Mouse (Mus musculus): ENCODE measurements around the gene Btnl6. TPM values are rescaled to one million over a fixed set of nuclear protein-coding genes. Genes with fewer than 3 reads are reported as not detected.
"Not testable (repeated sequence)": the region's sequence is repeated elsewhere in the genome, so short reads cannot be mapped to it uniquely, and the experiment has no call there.

Gene Btnl6
- polyA plus RNA-seq, 1 experiment, result 0.53 TPM

- no peaks in the 10 kb centered on the region for H3K27me3 ChIP-seq (ENCODE audit: control insufficient read depth, insufficient read depth, low read length)
- no peak overlapping the region for H3K27ac ChIP-seq (ENCODE audit: control insufficient read depth, insufficient read depth, low read length)
- no peaks in the 10 kb centered on the region for H3K36me3 ChIP-seq (ENCODE audit: control insufficient read depth, insufficient read depth, low read length)
- H3K4me3 ChIP-seq (ENCODE audit: control insufficient read depth, insufficient read depth, low read length), result no peak overlapping the region
- 85% methylated on average over 4 of the region's 4 CpGs for WGBS
- no peaks in the 10 kb centered on the region for H3K4me1 ChIP-seq (replicated peaks; ENCODE audit: control insufficient read depth, insufficient read depth, low read length)
- TF ChIP-seq CTCF (IDR thresholded peaks at IDR 0.05; ENCODE audit: borderline replicate concordance, control insufficient read depth, extremely low read depth, insufficient read depth, low read length, poor library complexity), result no peak
- no peak for TF ChIP-seq POLR2A (IDR thresholded peaks at IDR 0.05; ENCODE audit: control insufficient read depth, extremely low read depth, insufficient read depth, low read length, poor library complexity)
- no peak for DNase-seq
Observed at GRCm38 (mm10) chr17:34547601-34548000, 30.4 kb upstream of the Btnl6 start.

- Histone ChIP-seq H3K27ac (ENCODE audit: control insufficient read depth, insufficient read depth, low read length) (no peak overlapping the region), H3K27me3 (ENCODE audit: control insufficient read depth, insufficient read depth, low read length) (no peaks in the 10 kb centered on the region), H3K4me3 (ENCODE audit: control insufficient read depth, insufficient read depth, low read length) (no peak overlapping the region), H3K36me3 (ENCODE audit: control insufficient read depth, insufficient read depth, low read length) (no peaks in the 10 kb centered on the region), H3K4me1 (replicated peaks; ENCODE audit: control insufficient read depth, insufficient read depth, low read length) (no peaks in the 10 kb centered on the region)
- no peak for TF ChIP-seq POLR2A (IDR thresholded peaks at IDR 0.05; ENCODE audit: control insufficient read depth, extremely low read depth, insufficient read depth, low read length, poor library complexity)
- TF ChIP-seq CTCF (IDR thresholded peaks at IDR 0.05; ENCODE audit: borderline replicate concordance, control insufficient read depth, extremely low read depth, insufficient read depth, low read length, poor library complexity), result no peak
- DNase-seq, result no peak
- WGBS, result 92% methylated on average over 1 of the region's 1 CpGs
Observed at GRCm38 (mm10) chr17:34546797-34547196, 29.6 kb upstream of the Btnl6 start.

DNA sequence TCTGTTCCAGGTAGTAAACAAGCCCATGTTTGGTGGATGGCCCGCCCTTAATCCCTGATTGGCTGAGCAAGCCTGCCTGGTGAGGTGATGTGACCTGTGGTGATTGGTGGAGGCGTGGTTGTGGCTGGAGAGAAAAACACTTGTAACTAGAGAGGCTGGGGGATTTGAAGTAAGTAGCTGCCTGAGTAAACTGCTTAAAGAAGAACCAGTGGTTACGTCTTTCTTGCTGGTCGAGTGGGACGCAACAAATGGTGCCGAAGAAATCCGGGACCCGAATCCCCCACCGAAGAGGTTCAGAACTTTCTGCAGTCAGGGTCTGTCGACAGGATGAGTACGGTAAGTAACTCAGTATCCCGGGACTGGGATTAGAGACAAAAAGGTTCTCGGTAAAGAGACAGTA, 26.4 kb upstream of the Btnl6 start:
- not testable (repeated sequence) for DNase-seq; H3K36me3 ChIP-seq (ENCODE audit: control insufficient read depth, insufficient read depth, low read length); H3K27me3 ChIP-seq (ENCODE audit: control insufficient read depth, insufficient read depth, low read length); H3K27ac ChIP-seq (ENCODE audit: control insufficient read depth, insufficient read depth, low read length); H3K4me3 ChIP-seq (ENCODE audit: control insufficient read depth, insufficient read depth, low read length); H3K4me1 ChIP-seq (replicated peaks; ENCODE audit: control insufficient read depth, insufficient read depth, low read length)
- 98% methylated on average over 13 of the region's 13 CpGs for WGBS

DNA sequence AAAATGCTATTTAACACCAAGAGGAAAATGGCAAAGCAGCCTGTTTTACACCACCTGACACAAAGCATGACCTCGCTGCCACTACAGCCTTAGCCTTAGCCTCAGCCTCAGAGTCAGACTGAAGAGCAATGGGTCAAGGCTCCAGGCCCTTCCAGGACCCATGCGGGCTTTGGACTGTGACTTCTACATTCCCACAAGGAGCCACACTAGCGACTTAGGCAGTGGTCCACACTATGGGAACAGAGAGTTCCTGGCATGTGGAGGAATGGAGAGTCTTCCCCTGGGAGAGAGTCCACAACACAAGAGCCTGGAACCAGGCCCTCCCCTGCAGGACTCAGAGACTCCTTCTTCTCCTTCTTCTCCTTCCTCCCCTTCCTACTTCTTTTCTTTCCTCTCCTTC, 15.5 kb upstream of the Btnl6 start:
- no peaks in the 10 kb centered on the region for H3K4me1 ChIP-seq (replicated peaks; ENCODE audit: control insufficient read depth, insufficient read depth, low read length)
- no peak for DNase-seq
- no peak for TF ChIP-seq POLR2A (IDR thresholded peaks at IDR 0.05; ENCODE audit: control insufficient read depth, extremely low read depth, insufficient read depth, low read length, poor library complexity)
- no peak for TF ChIP-seq CTCF (IDR thresholded peaks at IDR 0.05; ENCODE audit: borderline replicate concordance, control insufficient read depth, extremely low read depth, insufficient read depth, low read length, poor library complexity)
- H3K27me3 ChIP-seq (ENCODE audit: control insufficient read depth, insufficient read depth, low read length), result no peaks in the 10 kb centered on the region
- H3K4me3 ChIP-seq (ENCODE audit: control insufficient read depth, insufficient read depth, low read length), result no peak overlapping the region
- 87% methylated on average over 3 of the region's 3 CpGs for WGBS
- H3K27ac ChIP-seq (ENCODE audit: control insufficient read depth, insufficient read depth, low read length), result no peak overlapping the region
- no peaks in the 10 kb centered on the region for H3K36me3 ChIP-seq (ENCODE audit: control insufficient read depth, insufficient read depth, low read length)

DNA sequence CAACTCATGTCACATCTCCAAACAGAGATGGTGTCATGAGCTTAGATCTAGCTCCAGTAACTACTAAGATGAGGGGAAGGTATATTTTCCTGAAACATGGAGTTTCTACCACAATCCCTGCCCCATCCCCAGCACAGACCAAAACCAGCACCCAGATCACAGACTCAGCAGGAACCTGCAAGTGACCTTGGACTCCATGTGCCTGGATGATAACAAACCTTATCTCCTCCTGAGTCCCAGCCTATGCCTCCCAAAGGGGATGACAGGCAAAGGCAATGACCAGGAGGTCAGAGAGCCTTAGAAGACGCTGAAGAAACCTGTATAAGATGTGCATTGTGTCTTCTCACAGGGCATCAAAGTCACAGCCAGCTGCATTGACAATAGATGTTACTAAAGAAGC, 1.8 kb upstream of the Btnl6 start:
- no peak for DNase-seq
- no peak overlapping the region for H3K4me3 ChIP-seq (ENCODE audit: control insufficient read depth, insufficient read depth, low read length)
- H3K27ac ChIP-seq (ENCODE audit: control insufficient read depth, insufficient read depth, low read length), result no peak overlapping the region
- 86% methylated on average over 1 of the region's 1 CpGs for WGBS
- no peaks in the 10 kb centered on the region for H3K27me3 ChIP-seq (ENCODE audit: control insufficient read depth, insufficient read depth, low read length)
- no peaks in the 10 kb centered on the region for H3K36me3 ChIP-seq (ENCODE audit: control insufficient read depth, insufficient read depth, low read length)
- TF ChIP-seq POLR2A (IDR thresholded peaks at IDR 0.05; ENCODE audit: control insufficient read depth, extremely low read depth, insufficient read depth, low read length, poor library complexity) (no peak), CTCF (IDR thresholded peaks at IDR 0.05; ENCODE audit: borderline replicate concordance, control insufficient read depth, extremely low read depth, insufficient read depth, low read length, poor library complexity) (no peak)
- H3K4me1 ChIP-seq (replicated peaks; ENCODE audit: control insufficient read depth, insufficient read depth, low read length), result no peaks in the 10 kb centered on the region

- not testable (repeated sequence) for DNase-seq; H3K4me1 ChIP-seq (replicated peaks; ENCODE audit: control insufficient read depth, insufficient read depth, low read length); H3K36me3 ChIP-seq (ENCODE audit: control insufficient read depth, insufficient read depth, low read length); H3K4me3 ChIP-seq (ENCODE audit: control insufficient read depth, insufficient read depth, low read length); H3K27ac ChIP-seq (ENCODE audit: control insufficient read depth, insufficient read depth, low read length); H3K27me3 ChIP-seq (ENCODE audit: control insufficient read depth, insufficient read depth, low read length)
- WGBS, result 57% methylated on average over 3 of the region's 3 CpGs
Observed at GRCm38 (mm10) chr17:34518571-34518970, 1.4 kb upstream of the Btnl6 start.

GRCm38 (mm10) chr17:34517795-34518194, 643 bp upstream of the Btnl6 start:
- Histone ChIP-seq H3K27me3 (ENCODE audit: control insufficient read depth, insufficient read depth, low read length) (no peaks in the 10 kb centered on the region), H3K4me1 (replicated peaks; ENCODE audit: control insufficient read depth, insufficient read depth, low read length) (no peaks in the 10 kb centered on the region), H3K4me3 (ENCODE audit: control insufficient read depth, insufficient read depth, low read length) (no peak overlapping the region), H3K36me3 (ENCODE audit: control insufficient read depth, insufficient read depth, low read length) (no peaks in the 10 kb centered on the region), H3K27ac (ENCODE audit: control insufficient read depth, insufficient read depth, low read length) (no peak overlapping the region)
- DNase-seq, result no peak
- WGBS, result 98% methylated on average over 4 of the region's 4 CpGs
- no peak for TF ChIP-seq POLR2A (IDR thresholded peaks at IDR 0.05; ENCODE audit: control insufficient read depth, extremely low read depth, insufficient read depth, low read length, poor library complexity)
- no peak for TF ChIP-seq CTCF (IDR thresholded peaks at IDR 0.05; ENCODE audit: borderline replicate concordance, control insufficient read depth, extremely low read depth, insufficient read depth, low read length, poor library complexity)
